In the genomic region with DNA sequence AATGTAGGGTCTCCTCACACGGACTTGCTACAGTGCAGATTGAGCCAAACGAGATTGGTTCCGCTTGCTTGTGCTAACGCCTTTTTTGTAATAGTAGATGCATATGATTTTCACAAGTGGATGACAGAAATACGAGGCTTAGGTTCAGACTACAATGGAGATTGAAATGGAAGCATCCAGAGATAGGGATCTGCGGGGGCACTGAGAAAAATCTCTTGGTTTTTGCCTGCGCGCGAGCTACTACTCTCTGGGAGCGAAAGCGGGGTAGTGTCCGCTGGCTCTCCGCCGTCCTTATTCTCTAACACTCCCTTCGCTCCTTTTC, we compare ENCODE assay signal across 8 mouse cellular contexts. TPM values are rescaled to one million over a fixed set of nuclear protein-coding genes. Genes with fewer than 3 reads are reported as not detected.
DNase-seq lines count a peak whose midpoint lies in the region; ATAC-seq and TF ChIP-seq lines count a peak whose summit lies in the region.
"Had no signal": no experiment of that assay in that cellular context is flagged by ENCODE, and none has a peak within 500 bp of the region (broad histone marks: within the 10 kb centered on the region; RNA-seq: fewer than 3 reads in every experiment).

No protein-coding gene starts in this region.

- peaks cover 11% of the 10 kb centered on the region; the same call in 1 of the 2 replicates for H3K4me1 ChIP-seq in lung, postnatal 0 days (ENCODE audit: insufficient read depth, low read depth, low read length)
- peaks cover 41% of the 10 kb centered on the region for H3K4me1 ChIP-seq in forebrain, embryonic 12.5 days
- peaks cover 26% of the 10 kb centered on the region for H3K4me1 ChIP-seq in liver, embryonic 11.5 days (replicated peaks; ENCODE audit: control insufficient read depth, insufficient read depth, low read length)
- H3K4me1 ChIP-seq in stomach, embryonic 15.5 days, result peaks cover 22% of the 10 kb centered on the region

- H3K4me3 ChIP-seq in lung, postnatal 0 days (ENCODE audit: low read depth, low read length), result peak overlapping the region; percentile 93
- peak overlapping the region; percentile 99 for H3K4me3 ChIP-seq in forebrain, embryonic 12.5 days (replicated peaks)
- peak overlapping the region; percentile 99 for H3K4me3 ChIP-seq in liver, embryonic 11.5 days (ENCODE audit: low read depth, low read length)
- peak overlapping the region; percentile 87 for H3K4me3 ChIP-seq in stomach, embryonic 15.5 days (replicated peaks)

- H3K4me2 ChIP-seq in lung, postnatal 0 days (replicated peaks; ENCODE audit: low read depth, low read length), result peak overlapping the region; percentile 86
- peak overlapping the region; percentile 93 for H3K4me2 ChIP-seq in forebrain, embryonic 12.5 days
- peak overlapping the region; percentile 84 for H3K4me2 ChIP-seq in liver, embryonic 11.5 days
- H3K4me2 ChIP-seq in stomach, embryonic 15.5 days, result peak overlapping the region; percentile 73

- H3K9me3 ChIP-seq in lung, postnatal 0 days (ENCODE audit: low read length), result no peaks in the 10 kb centered on the region
- no peaks in the 10 kb centered on the region for H3K9me3 ChIP-seq in forebrain, embryonic 12.5 days
- no peaks in the 10 kb centered on the region for H3K9me3 ChIP-seq in liver, embryonic 11.5 days (ENCODE audit: control insufficient read depth, low read length)
- no peaks in the 10 kb centered on the region for H3K9me3 ChIP-seq in stomach, embryonic 15.5 days

- WGBS in lung, postnatal 0 days, result 5% methylated on average over 15 of the region's 15 CpGs
- 6% methylated on average over 15 of the region's 15 CpGs for WGBS in forebrain, embryonic 12.5 days
- 6% methylated on average over 15 of the region's 15 CpGs for WGBS in liver, embryonic 11.5 days
- WGBS in stomach, embryonic 15.5 days, result 5% methylated on average over 15 of the region's 15 CpGs

- H3K9ac ChIP-seq in lung, postnatal 0 days (replicated peaks; ENCODE audit: low read depth), result peak overlapping the region; percentile 95
- H3K9ac ChIP-seq in forebrain, embryonic 12.5 days, result peak overlapping the region; percentile 99
- peak overlapping the region; percentile 100 for H3K9ac ChIP-seq in liver, embryonic 11.5 days (ENCODE audit: low read depth, low read length)
- H3K9ac ChIP-seq in stomach, embryonic 15.5 days, result peak overlapping the region; percentile 97

- TF ChIP-seq EP300 in lung, postnatal 0 days (IDR thresholded peaks at IDR 0.05), result no peak

- DNase-seq in lung, postnatal 0 days (ENCODE audit: low spot score), result no peak
- DNase-seq in lung, postnatal 4 days, result no peak
- no peak for DNase-seq in liver, embryonic 11.5 days (ENCODE audit: low spot score)
- DNase-seq in layer of hippocampus, postnatal 25 days (ENCODE audit: extremely low spot score in 1 of 2, low spot score in 1 of 2), result no peak
- DNase-seq in embryo, embryonic 10.5 days (ENCODE audit: low spot score), result no peak

- no peak for ATAC-seq in lung, postnatal 0 days
- no peak for ATAC-seq in forebrain, embryonic 12.5 days (ENCODE audit: low FRiP score)
- ATAC-seq in liver, embryonic 11.5 days (replicated peaks; ENCODE audit: low FRiP score), result no peak; the same call in 1 of the 2 replicates
- ATAC-seq in stomach, embryonic 15.5 days (ENCODE audit: insufficient read depth, low FRiP score, low read depth), result no peak

- H3K36me3 ChIP-seq in lung, postnatal 0 days (ENCODE audit: insufficient read depth, low read length), result peaks cover 11% of the 10 kb centered on the region; the same call in 1 of the 2 replicates
- H3K36me3 ChIP-seq in forebrain, embryonic 12.5 days (replicated peaks), result peaks cover 31% of the 10 kb centered on the region
- H3K36me3 ChIP-seq in liver, embryonic 11.5 days (ENCODE audit: control insufficient read depth, insufficient read depth, low read length), result peaks cover 23% of the 10 kb centered on the region
- H3K36me3 ChIP-seq in stomach, embryonic 15.5 days, result peaks cover 28% of the 10 kb centered on the region

- no peak for TF ChIP-seq CTCF in lung, postnatal 0 days (IDR thresholded peaks at IDR 0.05)

- peak overlapping the region; percentile 89 for H3K27ac ChIP-seq in lung, postnatal 0 days (ENCODE audit: low read length)
- peak overlapping the region; percentile 86 for H3K27ac ChIP-seq in forebrain, embryonic 12.5 days
- peak overlapping the region; percentile 93; the same call in 1 of the 2 replicates for H3K27ac ChIP-seq in liver, embryonic 11.5 days (ENCODE audit: low read depth, low read length)
- H3K27ac ChIP-seq in stomach, embryonic 15.5 days, result peak overlapping the region; percentile 91

- H3K27me3 ChIP-seq in lung, postnatal 0 days (replicated peaks; ENCODE audit: insufficient read depth, low read length), result no peaks in the 10 kb centered on the region
- no peaks in the 10 kb centered on the region for H3K27me3 ChIP-seq in forebrain, embryonic 12.5 days
- peaks cover 5% of the 10 kb centered on the region for H3K27me3 ChIP-seq in liver, embryonic 11.5 days (replicated peaks; ENCODE audit: control insufficient read depth, insufficient read depth, low read length)
- no peaks in the 10 kb centered on the region for H3K27me3 ChIP-seq in stomach, embryonic 15.5 days (replicated peaks)

RNA-seq across cellular contexts. Expression of a gene that starts 0.3 kb away (rescaled TPM):
- 750 and 817 TPM in 2 replicates for polyA plus RNA-seq in lung, postnatal 0 days (2015; fragmentation: Nextera tagmentation; extraction: Ambion mirVana)
- 737 and 747 TPM in 2 replicates for polyA plus RNA-seq in forebrain, embryonic 12.5 days (2016; fragmentation: Nextera tagmentation; extraction: Ambion mirVana)
- 1,333 and 1,422 TPM in 2 replicates for polyA plus RNA-seq in liver, embryonic 11.5 days (2014; fragmentation: Nextera tagmentation; extraction: Ambion mirVana)
- 855 and 1,061 TPM in 2 replicates for polyA plus RNA-seq in stomach, embryonic 15.5 days (2015; fragmentation: Nextera tagmentation; extraction: Ambion mirVana)
- total RNA-seq in layer of hippocampus, postnatal 25 days (2021), result 100 to 1,000 TPM; 567 to 626 TPM

RNA-seq across cellular contexts. Expression of a gene that starts 3.4 kb away (rescaled TPM):
- polyA plus RNA-seq in lung, postnatal 0 days (2015; fragmentation: Nextera tagmentation; extraction: Ambion mirVana), result 3.5 and 4.0 TPM in 2 replicates
- polyA plus RNA-seq in forebrain, embryonic 12.5 days (2016; fragmentation: Nextera tagmentation; extraction: Ambion mirVana), result 22.5 and 29.3 TPM in 2 replicates
- polyA plus RNA-seq in liver, embryonic 11.5 days (2014; fragmentation: Nextera tagmentation; extraction: Ambion mirVana), result 2.1 and 2.2 TPM in 2 replicates
- 7.3 and 9.5 TPM in 2 replicates for polyA plus RNA-seq in stomach, embryonic 15.5 days (2015; fragmentation: Nextera tagmentation; extraction: Ambion mirVana)
- total RNA-seq in layer of hippocampus, postnatal 25 days (2021), result 100 to 1,000 TPM; 138 to 144 TPM

RNA-seq across cellular contexts. Expression of a gene that starts 27.1 kb away (rescaled TPM):
- polyA plus RNA-seq in lung, postnatal 0 days (2015; fragmentation: Nextera tagmentation; extraction: Ambion mirVana), result 0.10 and 0.11 TPM in 2 replicates
- polyA plus RNA-seq in forebrain, embryonic 12.5 days (2016; fragmentation: Nextera tagmentation; extraction: Ambion mirVana), result 1.6 TPM in 2 replicates
- 0.22 and 0.43 TPM in 2 replicates for polyA plus RNA-seq in liver, embryonic 11.5 days (2014; fragmentation: Nextera tagmentation; extraction: Ambion mirVana)
- 0.21 and 0.41 TPM in 2 replicates for polyA plus RNA-seq in stomach, embryonic 15.5 days (2015; fragmentation: Nextera tagmentation; extraction: Ambion mirVana)
- 10 to 100 TPM; 42.4 to 46.9 TPM for total RNA-seq in layer of hippocampus, postnatal 25 days (2021)
- total RNA-seq: megakaryocyte-erythroid progenitor cell, adult 5-6 weeks had no signal

RNA-seq across cellular contexts. Expression of a gene that starts 30.2 kb away (rescaled TPM):
- 4.6 and 6.5 TPM in 2 replicates for polyA plus RNA-seq in lung, postnatal 0 days (2015; fragmentation: Nextera tagmentation; extraction: Ambion mirVana)
- polyA plus RNA-seq in forebrain, embryonic 12.5 days (2016; fragmentation: Nextera tagmentation; extraction: Ambion mirVana), result 7.0 and 7.8 TPM in 2 replicates
- polyA plus RNA-seq in liver, embryonic 11.5 days (2014; fragmentation: Nextera tagmentation; extraction: Ambion mirVana), result 24.0 and 31.2 TPM in 2 replicates
- 8.2 and 13.4 TPM in 2 replicates for polyA plus RNA-seq in stomach, embryonic 15.5 days (2015; fragmentation: Nextera tagmentation; extraction: Ambion mirVana)
- 1 to 10 TPM in 1 of 2 experiments, under 1 TPM in 1; 0.71 to 1.2 TPM for total RNA-seq in layer of hippocampus, postnatal 25 days (2021)

RNA-seq across cellular contexts. Expression of a gene that starts 40.0 kb away (rescaled TPM):
- 1.7 TPM in 2 replicates for polyA plus RNA-seq in lung, postnatal 0 days (2015; fragmentation: Nextera tagmentation; extraction: Ambion mirVana)
- polyA plus RNA-seq in forebrain, embryonic 12.5 days (2016; fragmentation: Nextera tagmentation; extraction: Ambion mirVana), result 0.22 and 0.33 TPM in 2 replicates
- 0.47 and 0.77 TPM in 2 replicates for polyA plus RNA-seq in liver, embryonic 11.5 days (2014; fragmentation: Nextera tagmentation; extraction: Ambion mirVana)
- 0.73 and 1.0 TPM in 2 replicates for polyA plus RNA-seq in stomach, embryonic 15.5 days (2015; fragmentation: Nextera tagmentation; extraction: Ambion mirVana)
- 1 to 10 TPM; 8.2 to 9.1 TPM for total RNA-seq in layer of hippocampus, postnatal 25 days (2021)
